Mouse (Mus musculus) frontal cortex, postnatal 14 days (tissue): ENCODE data around the gene Klhl2.

Experiments used
- DNase-seq, 2 experiments: peaks; one replicate each; pipeline ENCODE4 v3.0.0; 2022; ENCODE audit warnings: low spot score in 2 of 2

Klhl2 gene

DNA sequence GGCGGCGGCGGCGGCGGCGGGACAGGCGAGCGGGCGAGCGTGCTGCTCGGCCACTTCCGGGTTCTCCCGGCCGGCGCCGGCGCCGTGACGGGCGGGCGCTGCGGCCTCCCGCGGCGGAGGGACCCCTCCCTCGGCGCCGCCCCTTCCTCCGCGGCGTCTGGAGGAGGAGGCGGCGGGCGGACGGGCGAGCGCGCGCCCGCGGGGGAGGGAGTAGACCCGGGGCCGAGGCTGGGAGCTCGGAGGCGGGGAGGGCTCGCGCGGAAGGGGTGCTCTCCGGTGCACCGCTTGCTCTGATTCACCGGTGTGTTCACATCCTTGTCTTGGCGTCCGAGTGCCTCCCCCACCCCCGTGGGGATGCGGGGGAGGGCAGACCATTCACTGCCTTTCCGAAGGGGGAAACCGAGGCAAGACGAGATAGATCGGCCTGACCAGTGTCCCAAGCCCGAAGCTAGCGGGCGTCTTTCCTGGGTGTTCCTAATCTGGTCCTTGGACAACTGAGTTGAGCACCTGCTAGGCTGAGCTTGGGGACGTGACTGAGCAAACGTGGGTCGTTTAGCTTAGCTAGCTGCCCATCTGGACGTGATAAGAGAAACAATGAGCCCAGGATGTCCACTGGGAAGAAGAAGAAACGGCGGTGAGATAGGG is at the start of gene Klhl2:
Gene Klhl2 (minus strand): TSS at position 121 of the 645 bp plus-strand sequence.
- peak; percentile 61 to 62 for DNase-seq

DNA sequence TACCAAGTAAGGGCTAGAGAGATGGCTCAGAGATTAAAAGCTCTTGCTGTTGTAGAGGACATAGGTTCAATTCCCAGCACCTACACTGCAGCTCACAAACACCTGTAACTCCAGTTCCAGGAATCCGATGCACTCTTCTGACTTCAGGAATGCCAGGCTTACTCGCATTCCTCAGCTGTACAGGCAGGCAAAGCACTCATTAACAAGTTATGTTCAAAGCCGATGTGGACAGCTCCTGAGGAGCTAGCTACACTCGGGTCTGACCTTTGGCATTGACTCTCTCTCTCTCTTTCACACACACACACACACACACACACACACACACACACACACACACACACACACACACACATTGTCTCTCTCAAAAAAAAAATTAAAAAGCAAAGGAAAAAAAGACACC is 48.9 kb upstream of the Klhl2 start:
- DNase-seq, result no peak

DNA sequence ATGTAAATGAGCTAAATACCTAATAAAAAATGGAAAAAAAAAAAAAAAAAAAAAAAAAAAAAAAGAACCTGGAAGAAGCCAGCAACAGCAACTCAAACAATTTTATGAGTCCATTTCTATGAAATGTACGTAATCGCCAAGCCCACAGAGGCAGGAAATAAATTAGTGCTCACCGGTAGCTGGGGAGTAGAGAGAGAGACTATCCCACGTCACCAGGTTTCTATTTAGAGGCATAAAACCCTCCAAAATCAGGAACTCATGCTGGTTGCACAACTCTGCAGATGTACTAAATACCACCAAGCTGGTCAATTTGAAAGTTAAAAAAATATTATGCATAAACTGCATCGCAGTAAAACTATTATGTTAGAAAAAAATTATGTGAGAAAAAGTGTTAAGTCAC is 46.9 kb upstream of the Klhl2 start:
- no peak for DNase-seq

DNA sequence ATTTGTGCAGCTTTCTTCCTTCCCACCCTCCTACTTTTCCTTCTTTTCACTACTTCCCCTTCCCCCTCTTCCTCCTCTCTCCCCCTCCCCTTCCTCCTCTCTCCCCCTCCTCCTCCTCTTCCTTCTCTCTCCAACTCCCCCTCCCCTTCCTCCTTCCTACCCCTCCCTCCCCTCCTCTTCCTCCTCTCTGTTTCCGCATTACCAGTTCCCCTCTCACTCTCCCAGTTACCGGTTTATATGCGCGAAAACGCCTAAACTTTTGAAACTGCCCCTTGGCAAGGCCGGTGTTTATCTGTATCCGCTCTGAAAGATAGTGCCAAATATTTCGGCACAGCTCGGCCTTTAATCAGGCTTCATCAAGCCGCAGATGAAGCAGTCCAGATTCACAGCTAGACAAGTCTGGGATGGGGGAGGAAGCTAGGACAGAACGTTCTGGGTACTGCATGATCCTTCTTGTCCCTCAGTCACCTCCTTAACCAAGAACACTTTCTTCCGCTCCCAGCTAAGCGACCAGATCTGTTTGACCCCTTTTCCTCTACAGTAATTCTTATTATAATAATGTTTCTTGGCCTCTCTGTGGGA is 30.9 kb upstream of the Klhl2 start:
- DNase-seq, result no peak

DNA sequence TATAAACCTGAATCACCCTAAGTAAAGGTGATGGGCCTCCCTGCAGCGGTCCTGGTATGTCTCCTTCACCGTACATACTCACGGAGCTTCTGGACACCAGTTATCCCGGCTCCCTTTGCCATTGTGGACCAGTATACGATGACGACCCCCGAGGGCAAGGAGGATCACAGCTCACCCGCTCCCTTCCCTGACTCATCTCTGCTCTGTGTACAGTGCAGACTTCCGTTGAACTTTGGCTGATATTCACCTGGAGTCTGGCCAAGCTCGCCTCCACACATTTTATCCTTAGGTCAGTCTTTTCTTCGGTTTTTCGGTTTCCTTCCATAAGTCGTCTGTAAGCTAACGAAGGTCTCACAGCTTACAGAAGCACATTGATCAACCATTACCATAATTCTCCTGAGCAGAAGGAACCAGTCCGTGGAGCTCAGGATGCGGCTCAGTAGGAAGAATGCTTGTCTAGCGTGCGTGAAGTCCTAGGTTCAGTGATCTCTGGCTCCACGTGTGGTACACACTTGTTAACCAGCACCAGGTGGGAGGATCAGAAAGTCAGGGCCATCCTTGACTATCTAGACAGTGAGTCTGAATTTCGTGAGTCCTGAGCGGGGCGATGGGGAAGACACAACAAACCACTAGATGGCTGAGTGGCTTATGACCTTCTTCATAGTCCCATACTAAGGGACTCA is 28.0 kb upstream of the Klhl2 start:
- DNase-seq, result no peak

DNA sequence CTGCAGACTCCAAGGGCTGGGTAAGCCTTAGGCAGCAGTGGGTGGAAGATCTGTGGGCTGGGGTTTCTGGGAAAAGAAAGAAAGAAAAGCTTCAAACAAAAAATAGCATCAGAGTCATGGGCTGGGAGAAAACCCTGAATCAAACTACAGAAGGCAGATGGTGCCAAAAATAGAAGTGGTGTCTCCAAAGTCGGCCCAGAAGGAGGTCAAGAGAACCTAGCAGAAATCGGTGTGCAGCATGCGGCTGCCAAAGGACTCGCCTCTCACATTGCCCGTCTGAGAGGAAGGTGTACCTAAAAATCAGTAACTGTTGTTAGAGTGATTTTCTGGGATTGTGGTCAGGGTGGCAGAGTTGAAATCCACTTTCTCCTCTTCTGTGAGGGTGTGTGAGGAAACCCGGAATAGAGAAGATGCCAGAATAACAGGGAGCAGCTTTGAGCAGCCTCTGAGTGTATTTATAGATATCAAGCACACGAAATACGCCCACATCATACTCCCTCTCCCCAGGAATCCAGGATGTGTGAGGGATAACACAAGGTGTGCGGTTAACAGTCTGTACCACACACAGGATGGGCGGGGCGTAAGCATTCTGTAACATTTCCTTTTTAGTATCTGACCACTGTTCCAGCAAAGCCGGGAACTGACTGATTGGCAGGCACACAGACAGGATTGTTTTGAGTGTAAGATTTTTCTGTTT is 21.8 kb upstream of the Klhl2 start:
- DNase-seq, result peak; percentile 56 to 57

DNA sequence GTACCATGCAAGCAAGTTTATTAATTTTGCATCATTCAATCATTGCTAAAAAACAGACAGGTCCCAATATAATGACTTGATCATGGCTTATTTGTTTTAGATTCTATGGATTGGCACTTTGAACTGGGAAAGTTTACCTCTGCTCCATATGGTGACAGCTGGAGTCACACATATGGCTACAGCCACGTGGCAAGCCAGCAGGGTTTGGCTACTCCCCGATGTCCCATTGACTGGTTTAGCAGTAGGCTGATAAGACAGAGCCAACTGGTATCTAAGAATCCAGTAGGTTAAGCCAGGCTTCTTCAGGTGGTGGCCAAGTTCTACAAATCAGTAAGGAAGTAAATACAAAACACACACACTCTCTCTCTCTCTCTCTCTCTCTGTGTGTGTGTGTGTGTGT is 20.4 kb upstream of the Klhl2 start:
- no peak for DNase-seq

DNA sequence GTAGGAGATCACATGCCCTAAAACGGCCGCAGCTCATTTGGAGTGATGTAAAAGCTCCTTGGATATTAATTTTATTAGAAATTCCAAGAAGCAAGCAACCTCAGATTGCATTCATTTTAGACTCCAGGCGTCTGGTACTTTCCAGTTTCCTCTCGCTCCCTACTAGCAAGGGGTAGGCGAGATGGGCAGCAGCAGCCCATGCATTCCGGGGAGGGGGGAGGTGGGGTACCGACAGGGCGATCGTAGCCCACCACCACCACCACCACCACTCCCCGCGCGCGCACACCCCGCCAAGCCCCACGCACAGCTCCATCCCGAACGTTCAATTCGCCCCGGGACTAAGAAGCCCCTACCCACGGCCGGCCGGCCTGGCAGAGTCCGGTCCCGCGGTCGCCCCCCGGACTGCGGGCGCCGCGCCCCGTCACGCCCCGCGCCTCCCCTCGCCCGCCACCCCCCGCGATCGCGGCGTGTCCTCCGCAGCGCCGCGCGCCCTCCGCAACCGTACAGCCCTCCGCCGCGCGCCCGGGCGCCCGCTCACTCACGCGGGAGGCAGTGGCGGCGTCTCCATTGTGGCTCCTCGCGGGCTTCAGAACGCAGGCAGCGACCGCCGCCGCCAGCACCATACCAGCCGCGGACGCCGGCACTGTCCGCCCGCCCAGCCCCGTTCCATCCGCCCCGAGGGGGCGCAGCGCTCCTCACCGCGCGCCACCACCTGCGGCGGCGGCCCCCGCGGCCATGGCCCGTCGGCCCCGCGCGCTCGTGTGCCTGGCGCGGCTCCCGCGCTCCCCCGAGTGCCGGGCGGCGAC is 523 bp downstream of the Klhl2 start:
- DNase-seq, result no peak

DNA sequence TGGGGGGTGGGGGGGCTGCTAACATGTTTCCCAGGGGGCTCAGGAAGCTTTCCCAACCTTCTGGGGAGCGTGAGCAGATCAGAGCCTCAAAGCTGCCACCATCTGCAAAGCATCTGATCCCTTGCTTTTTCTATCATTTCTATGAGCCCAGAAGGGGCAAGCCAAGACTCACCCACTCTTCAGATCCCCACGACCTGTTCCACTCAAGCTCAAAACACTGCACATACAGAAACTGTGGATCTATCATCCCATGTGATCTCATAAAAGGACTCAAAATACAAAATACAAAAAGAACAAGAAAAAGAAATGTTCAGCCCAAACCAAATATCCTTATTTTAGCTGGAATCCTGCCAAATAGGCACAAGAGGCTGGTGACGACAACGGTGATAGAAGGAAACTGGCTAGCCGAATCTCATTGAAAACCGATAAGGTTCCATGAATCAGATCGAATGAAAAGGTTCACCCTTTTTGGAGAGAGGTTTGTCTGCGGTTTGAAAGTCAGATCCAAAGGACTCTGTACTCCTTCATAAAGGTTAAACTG is 1.5 kb downstream of the Klhl2 start:
- DNase-seq, result no peak

DNA sequence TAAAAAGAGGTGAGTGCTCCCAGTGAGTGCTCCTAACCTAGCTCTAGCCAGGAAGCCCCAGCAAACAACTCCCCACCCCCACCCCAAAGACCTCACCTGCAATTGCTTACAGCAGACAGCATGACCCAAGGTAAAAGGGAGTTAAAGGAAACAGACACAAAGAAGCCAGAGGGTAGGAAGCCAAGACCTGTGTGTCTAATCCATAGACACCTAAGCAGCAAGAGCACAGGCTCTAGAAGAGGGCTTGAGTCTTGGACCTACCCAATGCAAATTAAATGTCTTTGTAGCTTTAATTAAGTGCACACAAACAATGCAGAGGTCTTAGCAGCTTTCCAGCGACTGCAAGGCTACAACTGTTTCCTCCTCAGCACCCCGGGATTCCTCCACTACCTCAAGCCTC is 2.2 kb downstream of the Klhl2 start:
- DNase-seq, result no peak

DNA sequence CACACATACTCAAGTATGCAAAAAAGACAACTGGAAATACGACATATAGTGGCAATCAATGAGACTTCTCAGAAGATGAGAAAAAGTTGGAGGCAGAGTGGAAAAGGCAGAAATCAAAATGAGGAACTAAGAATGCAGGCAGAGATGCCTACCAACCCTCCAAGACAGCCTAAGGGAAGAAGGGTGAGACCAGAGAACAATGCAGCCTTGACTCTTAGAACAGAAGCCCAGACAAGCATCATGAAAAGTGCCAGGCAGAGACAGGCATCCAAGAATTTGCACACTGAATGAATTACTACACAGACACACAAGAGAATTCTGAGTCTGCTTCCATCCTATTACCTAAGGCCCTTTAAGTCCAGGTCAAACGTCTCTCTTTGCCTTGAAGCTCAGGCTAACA is 2.6 kb downstream of the Klhl2 start:
- no peak for DNase-seq

DNA sequence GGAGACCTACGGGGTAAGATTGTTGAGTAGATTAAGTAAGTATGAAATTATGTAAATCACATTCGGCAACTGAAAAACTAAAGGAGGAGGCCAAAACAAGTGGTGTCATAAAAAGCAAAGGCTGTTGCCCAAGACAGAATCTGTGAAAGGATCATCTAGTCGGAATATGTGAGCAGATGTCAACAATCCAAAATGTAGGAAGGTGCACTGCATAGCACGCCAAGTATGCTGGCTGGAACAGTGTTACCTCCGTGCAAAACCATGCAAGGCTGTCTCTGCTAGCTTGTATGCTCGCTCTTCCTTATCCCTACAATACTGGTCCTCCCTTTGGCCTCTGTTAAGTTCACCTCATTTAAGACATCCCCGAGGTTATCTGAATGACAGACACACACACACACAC is 4.5 kb downstream of the Klhl2 start:
- DNase-seq, result no peak

DNA sequence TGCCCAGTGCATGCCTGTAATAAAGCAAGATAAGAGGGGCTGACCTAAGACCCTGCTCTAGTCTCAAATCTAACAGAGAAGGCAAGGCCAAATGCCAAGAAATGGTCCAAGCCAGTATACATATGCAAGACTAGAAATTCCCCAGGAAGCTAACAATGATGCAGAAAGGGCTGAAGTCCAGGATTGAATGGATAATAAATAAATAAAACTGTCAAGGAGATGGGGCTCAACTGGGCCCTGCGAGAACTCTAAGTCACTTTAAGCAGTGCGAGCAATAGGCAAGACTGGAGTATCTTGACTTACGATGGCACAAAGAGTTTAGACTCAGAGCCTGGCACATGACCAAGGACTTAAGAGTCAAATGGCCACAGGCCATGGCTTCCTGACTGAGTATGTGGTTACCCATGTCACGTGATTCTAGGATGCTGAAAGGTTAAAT is 5.8 kb downstream of the Klhl2 start:
- no peak for DNase-seq

DNA sequence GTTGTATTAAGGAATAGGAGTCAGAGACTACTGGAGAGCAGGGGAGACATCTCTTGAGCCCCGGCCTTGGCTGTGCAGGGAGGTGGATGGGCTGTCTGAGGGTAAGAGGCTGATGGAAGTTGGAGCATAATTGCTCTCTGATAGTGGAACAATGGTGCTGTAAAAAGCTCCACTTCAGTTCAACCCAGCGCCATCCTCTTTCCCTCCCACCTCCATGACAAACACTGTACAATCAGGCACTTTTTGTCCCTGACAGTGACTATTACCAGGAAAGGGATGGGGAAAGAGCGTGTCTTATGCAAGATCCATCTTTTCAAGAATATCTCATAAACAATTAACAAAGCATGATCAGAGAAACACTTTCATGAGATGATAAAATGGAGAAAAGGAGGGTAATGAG is 6.6 kb downstream of the Klhl2 start:
- DNase-seq, result no peak

DNA sequence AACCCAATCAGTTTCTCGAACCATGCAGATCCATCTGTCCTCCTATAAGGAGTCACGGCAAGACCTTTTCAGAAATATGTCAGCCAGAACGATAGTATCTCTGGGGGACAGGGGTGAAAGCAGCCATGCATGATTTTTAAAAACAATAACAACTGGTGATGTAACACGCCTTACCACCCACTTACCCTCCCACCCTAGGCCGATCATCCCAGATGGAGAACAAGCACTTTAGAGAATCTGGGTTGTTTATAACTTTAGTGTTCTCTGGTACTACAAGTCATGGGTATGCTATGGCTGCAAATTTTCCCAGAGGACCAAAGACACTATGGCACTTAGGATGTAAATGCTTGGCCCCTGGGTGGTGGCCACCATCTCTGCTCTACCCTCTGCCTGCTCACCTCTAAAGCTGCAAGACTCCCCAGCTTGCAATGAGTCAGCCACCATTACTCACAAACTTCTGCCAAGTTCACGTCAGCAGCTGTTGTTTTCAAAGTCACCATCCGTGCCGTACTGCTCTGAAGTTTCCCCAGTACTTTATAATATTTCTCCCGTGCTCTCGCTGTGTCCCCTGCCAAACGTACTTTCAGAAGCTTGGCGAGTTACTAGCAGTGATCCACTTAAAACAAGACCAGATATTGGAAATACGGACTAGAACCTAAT is 7.9 kb downstream of the Klhl2 start:
- DNase-seq, result no peak

DNA sequence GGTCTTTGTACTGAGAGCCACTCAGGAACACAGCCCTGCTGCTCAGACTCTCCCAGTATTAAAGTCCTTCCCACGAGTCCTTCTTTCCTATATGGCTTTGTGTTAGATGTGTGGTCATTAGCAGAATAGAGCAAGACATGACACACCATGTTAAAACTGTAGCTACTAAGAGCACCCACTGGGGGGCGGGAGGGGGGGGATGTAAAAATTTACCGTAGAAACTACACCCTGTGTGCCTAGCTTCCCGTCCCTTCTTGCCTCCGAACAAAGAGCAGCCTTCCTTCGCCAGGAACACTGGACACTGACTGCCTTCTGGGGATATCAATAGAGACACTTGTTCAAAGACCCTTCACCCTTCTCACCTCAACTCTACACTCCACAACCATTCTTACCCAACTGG is 10.2 kb downstream of the Klhl2 start:
- no peak for DNase-seq

DNA sequence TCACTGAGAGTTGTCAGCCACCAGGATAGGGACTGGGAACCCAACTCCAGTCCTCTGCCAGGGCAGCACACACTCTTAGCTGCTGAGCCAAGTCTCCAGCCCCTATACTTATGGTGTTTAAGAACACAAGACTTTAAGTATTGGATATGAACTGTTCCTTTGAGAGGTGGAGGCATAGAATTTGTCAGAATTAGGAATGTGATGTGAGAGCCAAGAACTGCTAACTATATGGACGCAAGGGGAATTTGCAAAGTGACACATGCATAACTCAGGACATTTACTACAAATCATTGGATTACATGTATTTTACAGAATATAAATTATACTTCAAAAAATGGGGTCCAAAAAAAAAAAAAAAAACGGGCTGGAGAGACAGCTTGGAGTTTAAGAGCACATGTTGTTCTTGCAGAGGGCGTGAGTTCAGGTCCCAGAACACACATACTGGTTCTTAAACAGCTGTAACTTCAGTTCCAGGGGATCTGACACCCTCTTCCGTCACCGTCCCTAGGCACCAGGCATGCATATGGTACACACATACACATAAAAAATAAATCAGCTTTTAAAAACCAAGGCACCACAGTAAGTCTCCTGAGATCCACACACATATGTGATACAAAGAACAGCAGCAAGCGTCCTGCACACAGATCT is 14.2 kb downstream of the Klhl2 start:
- no peak for DNase-seq

DNA sequence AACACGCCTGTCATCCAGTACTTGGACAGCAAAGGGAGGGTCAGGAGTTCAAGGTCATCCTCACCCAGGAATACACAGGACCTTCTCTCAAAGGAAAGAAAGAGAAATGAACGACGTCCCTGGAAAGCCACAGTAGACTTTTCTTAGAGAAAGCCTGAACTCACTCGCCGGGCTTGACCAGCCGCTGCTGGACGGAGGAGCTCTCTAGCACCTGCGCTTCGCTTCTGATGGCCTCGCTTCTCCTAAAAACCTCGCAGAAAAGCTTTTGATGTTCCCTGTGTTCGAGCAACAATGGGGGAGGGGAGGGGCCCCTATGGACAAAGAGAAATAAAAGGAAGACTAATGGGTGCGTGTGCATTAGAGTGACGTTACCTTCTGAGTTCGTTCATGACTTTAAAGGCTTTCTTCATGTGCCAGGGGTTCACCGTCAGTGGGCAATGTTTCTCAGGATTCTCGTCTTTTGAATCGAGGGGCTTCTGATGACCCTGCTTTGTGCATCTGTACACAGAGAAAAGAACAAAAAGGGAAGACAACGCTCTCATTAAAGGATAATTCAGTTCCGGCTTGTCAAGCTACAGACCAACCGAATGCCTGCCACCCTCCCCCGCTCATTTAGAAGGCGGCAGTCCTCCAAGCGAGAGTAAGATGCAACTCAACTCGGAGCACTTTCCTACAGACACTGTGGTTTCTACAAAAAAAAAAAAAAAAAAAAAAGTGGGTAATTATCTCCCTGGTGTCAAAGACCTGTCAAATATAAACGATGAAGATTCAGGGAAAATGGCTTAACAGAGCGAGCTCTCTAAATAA is 15.5 kb downstream of the Klhl2 start:
- no peak for DNase-seq

DNA sequence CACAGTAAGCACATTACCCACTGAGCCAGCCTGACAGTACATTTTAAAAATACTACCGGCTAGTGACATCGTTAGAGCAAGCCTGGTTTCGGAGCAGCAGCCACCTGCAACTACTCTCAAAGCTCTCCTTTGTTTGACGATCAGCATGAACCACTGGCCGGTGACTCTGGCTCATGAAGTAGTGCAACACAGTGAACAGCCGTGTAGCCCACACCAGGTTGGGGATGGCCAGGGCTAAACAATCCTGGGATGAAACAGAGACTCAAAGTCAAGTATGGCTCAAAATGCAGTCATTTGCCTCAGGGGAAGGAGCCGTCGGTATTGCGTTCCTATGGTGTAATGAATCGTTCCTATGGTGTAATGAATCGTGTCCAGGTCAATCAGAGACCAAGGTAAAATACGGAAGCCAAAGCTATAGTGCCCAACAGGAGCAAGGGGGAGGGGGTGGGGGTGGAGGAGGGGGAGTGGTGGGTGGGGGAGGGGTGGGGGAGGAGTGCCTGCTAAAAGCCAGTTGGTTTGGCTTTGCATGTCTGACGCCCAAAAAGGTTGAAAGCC is 17.2 kb downstream of the Klhl2 start:
- no peak for DNase-seq
